Mouse (Mus musculus) small intestine, adult 2 months (tissue): ENCODE data around the gene Bysl.

Experiments used
- CTCF ChIP-seq: fragments of 200-500 bp; IDR thresholded peaks from 2 replicates; pipeline ENCODE4 v1.5.1; 2012; ENCODE audit warnings: low read depth, mild to moderate bottlenecking, control low read depth, inconsistent platforms, low read length, moderate library complexity, mixed read lengths; ENCODE audit not compliant: insufficient replicate concordance, insufficient read length; ENCODE audit errors: extremely low read depth
- POLR2A ChIP-seq: fragments of 200-500 bp; IDR thresholded peaks from 2 replicates; pipeline ENCODE4 v1.6.1; 2012; ENCODE audit warnings: low read depth, mild to moderate bottlenecking, control low read depth, inconsistent platforms, low read length, moderate library complexity

GRCm38 (mm10) chr17:47568951-47569527, 42.3 kb downstream of the Bysl start:
- TF ChIP-seq CTCF (no peak), POLR2A (no peak)
